Mouse (Mus musculus) CH12.LX (cell line): ENCODE measurements around the gene Rad9a. TPM values are rescaled to one million over a fixed set of nuclear protein-coding genes. Genes with fewer than 3 reads are reported as not detected.

ENCODE experiments used
- DNase-seq: peaks from one replicate; pipeline ENCODE4 v3.0.0-alpha.2; 2013; ENCODE audit errors: extremely low read depth
- H3K27ac ChIP-seq: 2 replicates; pipeline ENCODE4 v1.5.1; 2012; ENCODE audit warnings: low read depth, mild to moderate bottlenecking, control low read depth, moderate library complexity; ENCODE audit not compliant: insufficient read depth
- H3K27me3 ChIP-seq: replicated peaks from 2 replicates; pipeline ENCODE3; 2012; ENCODE audit warnings: inconsistent platforms
- H3K36me3 ChIP-seq, 2 experiments: replicated peaks in 1 of 2; 2 replicates each; pipeline versions ENCODE3 to v1.6.1; 2012; ENCODE audit warnings: inconsistent platforms in 1 of 2, low read length in 1 of 2, mild to moderate bottlenecking in 1 of 2, mixed read lengths in 1 of 2, moderate library complexity in 1 of 2; ENCODE audit not compliant: control insufficient read depth in 1 of 2, insufficient read depth in 1 of 2
- H3K4me1 ChIP-seq, 2 experiments: 2 replicates each; pipeline ENCODE4 v1.6.1; 2012; ENCODE audit warnings: inconsistent platforms in 1 of 2, moderate library complexity in 1 of 2; ENCODE audit not compliant: insufficient read depth in 2 of 2, control insufficient read depth in 1 of 2
- H3K4me2 ChIP-seq: 2 replicates; pipeline ENCODE4 v1.6.1; 2012; ENCODE audit warnings: low read depth, mild to moderate bottlenecking, control low read depth; ENCODE audit not compliant: poor library complexity, insufficient read depth, severe bottlenecking
- H3K4me3 ChIP-seq, 3 experiments: fragments of 150-350 bp in 1 of 3; sonication (generic) in 1 of 3; replicated peaks in 1 of 3; 2 replicates each; pipeline versions ENCODE3 to v1.5.1; 2011 to 2012; ENCODE audit warnings: low read depth in 2 of 3, low read length in 2 of 3, mild to moderate bottlenecking in 2 of 3, moderate library complexity in 2 of 3, control low read depth in 1 of 3, improper control_type of control experiment in 1 of 3, inconsistent platforms in 1 of 3, mixed read lengths in 1 of 3; ENCODE audit not compliant: poor library complexity in 1 of 3
- H3K79me2 ChIP-seq: replicated peaks from 2 replicates; pipeline ENCODE4 v1.6.1; 2012; ENCODE audit warnings: mild to moderate bottlenecking, moderate library complexity; ENCODE audit not compliant: control insufficient read depth, poor library complexity, insufficient read depth, severe bottlenecking; ENCODE audit errors: extremely low read depth
- H3K9ac ChIP-seq: 2 replicates; pipeline ENCODE4 v1.6.1; 2012; ENCODE audit warnings: low read depth, mild to moderate bottlenecking, control low read depth, moderate library complexity; ENCODE audit not compliant: insufficient read depth
- H3K9me3 ChIP-seq: replicated peaks from 2 replicates; pipeline ENCODE3; 2012; ENCODE audit warnings: low read length, inconsistent platforms, mixed read lengths
- BHLHE40 ChIP-seq: IDR thresholded peaks from 2 replicates; pipeline ENCODE4 v1.6.1; 2011; ENCODE audit warnings: mild to moderate bottlenecking, low read depth, low read length, improper control_type of control experiment
- CHD2 ChIP-seq: IDR thresholded peaks from 2 replicates; pipeline ENCODE4 v1.6.1; 2011; ENCODE audit warnings: low read length, improper control_type of control experiment
- E2F4 ChIP-seq: IDR thresholded peaks from 2 replicates; pipeline ENCODE4 v1.6.1; 2011; ENCODE audit warnings: low read depth, low read length, improper control_type of control experiment; ENCODE audit not compliant: insufficient replicate concordance
- HCFC1 ChIP-seq: IDR thresholded peaks from 2 replicates; pipeline ENCODE4 v1.6.1; 2012; ENCODE audit warnings: low read depth, mild to moderate bottlenecking, inconsistent platforms, low read length, improper control_type of control experiment
- IRF4 ChIP-seq: IDR thresholded peaks from 2 replicates; pipeline ENCODE4 v1.6.1; 2014; ENCODE audit warnings: low read depth, mild to moderate bottlenecking, inconsistent platforms, low read length, improper control_type of control experiment
- MAFK ChIP-seq: IDR thresholded peaks from 2 replicates; pipeline ENCODE4 v1.6.1; 2011; ENCODE audit warnings: low read length, improper control_type of control experiment; ENCODE audit not compliant: insufficient replicate concordance
- MAX ChIP-seq: IDR thresholded peaks from 2 replicates; pipeline ENCODE4 v1.6.1; 2011; ENCODE audit warnings: low read length, improper control_type of control experiment
- MEF2A ChIP-seq: IDR thresholded peaks from 2 replicates; pipeline ENCODE4 v1.6.1; 2014; ENCODE audit warnings: low read depth, mild to moderate bottlenecking, inconsistent platforms, low read length, improper control_type of control experiment, borderline replicate concordance
- MYC ChIP-seq: IDR thresholded peaks from 2 replicates; pipeline ENCODE4 v1.6.1; 2011; ENCODE audit warnings: low read depth, mild to moderate bottlenecking, improper control_type of control experiment, low read length
- PAX5 ChIP-seq: IDR thresholded peaks from 2 replicates; pipeline ENCODE4 v1.6.1; 2012; ENCODE audit warnings: low read length, inconsistent platforms, mixed read lengths
- RAD21 ChIP-seq: IDR thresholded peaks from 2 replicates; pipeline ENCODE4 v1.6.1; 2011; ENCODE audit warnings: low read depth, mild to moderate bottlenecking, low read length, improper control_type of control experiment, moderate library complexity
- SIN3A ChIP-seq: IDR thresholded peaks from 2 replicates; pipeline ENCODE4 v1.6.1; 2012; ENCODE audit warnings: low read length, improper control_type of control experiment, inconsistent platforms
- SMC3 ChIP-seq: IDR thresholded peaks from 2 replicates; pipeline ENCODE4 v1.6.1; 2011; ENCODE audit warnings: low read depth, low read length, improper control_type of control experiment
- UBTF ChIP-seq: IDR thresholded peaks from 2 replicates; pipeline ENCODE4 v1.6.1; 2012; ENCODE audit warnings: low read depth, mild to moderate bottlenecking, inconsistent platforms, low read length, improper control_type of control experiment, moderate library complexity
- USF1 ChIP-seq: IDR thresholded peaks from 2 replicates; pipeline ENCODE4 v1.6.1; 2014; ENCODE audit warnings: low read depth, mild to moderate bottlenecking, inconsistent platforms, low read length, improper control_type of control experiment
- USF2 ChIP-seq: conservative IDR thresholded peaks from 2 replicates; pipeline ENCODE4 v1.6.1; 2011; ENCODE audit warnings: low read depth, low read length, improper control_type of control experiment
- ZC3H11A ChIP-seq: IDR thresholded peaks from 2 replicates; pipeline ENCODE4 v1.6.1; 2012; ENCODE audit warnings: low read depth, mild to moderate bottlenecking, inconsistent platforms, low read length, improper control_type of control experiment
- ZKSCAN1 ChIP-seq: IDR thresholded peaks from 2 replicates; pipeline ENCODE4 v1.6.1; 2012; ENCODE audit warnings: low read depth, inconsistent platforms, low read length, improper control_type of control experiment, borderline replicate concordance
- ZMIZ1 ChIP-seq: IDR thresholded peaks from 2 replicates; pipeline ENCODE4 v1.6.1; 2012; ENCODE audit warnings: low read depth, mild to moderate bottlenecking, inconsistent platforms, low read length, improper control_type of control experiment
- dilution Hi-C: fragments of 300-500 bp; cut with MboI; formaldehyde crosslinking; loops from 2 replicates; pipeline ENCODE4 v1.14.3; 2020; ENCODE audit warnings: low sequenced_read_pairs; ENCODE audit not compliant: extremely low pct_unique_long_range_greater_than_20kb, extremely low pct_ligation_motif_present
- in situ Hi-C: fragments of 300-500 bp; cut with MboI; formaldehyde crosslinking; loops from 3 replicates; pipeline ENCODE4 v1.14.3; 2019; ENCODE audit warnings: low sequenced_read_pairs, low pct_ligation_motif_present, low pct_unique_long_range_greater_than_20kb, mixed read lengths
- polyA plus RNA-seq: library from polyadenylated mRNA; unstranded; fragments of >175 nt; gene quantifications from 2 replicates; pipeline ENCODE4 v1.2.1, GENCODE M21; 2012; ENCODE audit warnings: low read depth; ENCODE audit not compliant: insufficient read length
- total RNA-seq, 2 experiments: library from RNA; depleted of rRNA; stranded (reverse); fragments of 300-350 nt in 1 of 2; fragments of >200 nt in 1 of 2; gene quantifications; 2 replicates each; pipeline ENCODE4 v1.2.3; 2012 to 2014

The Rad9a gene
- total and polyA plus RNA-seq, 3 experiments: 14.3 to 20.5 (median 20.0) TPM

GRCm38 (mm10) chr19:4170723-4171392, 30.6 kb downstream of the Rad9a start:
- no peak for DNase-seq
- no peaks in the 10 kb centered on the region for H3K79me2 ChIP-seq
- dilution Hi-C loops (no loop called here), in situ Hi-C loops (no loop called here)
- peaks cover 2% of the 10 kb centered on the region for H3K9me3 ChIP-seq
- no peaks in the 10 kb centered on the region for H3K27me3 ChIP-seq
- TF ChIP-seq MYC (no peak), MEF2A (no peak), HCFC1 (no peak), PAX5 (no peak), MAX (no peak), MAFK (no peak), SIN3A (no peak), ZC3H11A (no peak), ZKSCAN1 (no peak), RAD21 (no peak), USF1 (no peak), SMC3 (no peak), CHD2 (no peak), E2F4 (no peak), IRF4 (no peak), USF2 (no peak), BHLHE40 (no peak)
- peaks cover 0 to 36% of the 10 kb centered on the region in 2 experiments for H3K36me3 ChIP-seq
- H3K4me1 ChIP-seq: peaks cover 11 to 45% of the 10 kb centered on the region in 2 experiments
- H3K27ac ChIP-seq: no peak overlapping the region
- no peak overlapping the region for H3K4me2 ChIP-seq
- H3K9ac ChIP-seq: no peak overlapping the region
- H3K4me3 ChIP-seq: no peak overlapping the region

- in situ Hi-C loops: no loop called here
- peaks cover 0 to 34% of the 10 kb centered on the region in 2 experiments for H3K36me3 ChIP-seq
- H3K27ac ChIP-seq: peak overlapping the region; percentile 65
- H3K27me3 ChIP-seq: no peaks in the 10 kb centered on the region
- no peak for DNase-seq
- H3K4me3 ChIP-seq: peak overlapping the region; percentile 41 to 62 (median 53)
- H3K4me2 ChIP-seq: peak overlapping the region; percentile 72
- dilution Hi-C loops: no loop called here
- no peaks in the 10 kb centered on the region for H3K79me2 ChIP-seq
- H3K4me1 ChIP-seq: peaks cover 11 to 49% of the 10 kb centered on the region in 2 experiments
- peak overlapping the region; percentile 79 for H3K9ac ChIP-seq
- H3K9me3 ChIP-seq: peaks cover 2% of the 10 kb centered on the region
- TF ChIP-seq UBTF (peak; percentile 21; the same call in 1 of the 2 replicates), BHLHE40 (no peak), ZMIZ1 (no peak)
Observed at GRCm38 (mm10) chr19:4169810-4170209, 31.7 kb downstream of the Rad9a start.
